Mouse (Mus musculus): ENCODE measurements around the gene Sult1a1.

- no peak for TF ChIP-seq GATA1 (IDR thresholded peaks at IDR 0.05; ENCODE audit: low read length)
- TF ChIP-seq TAL1 (IDR thresholded peaks at IDR 0.05; ENCODE audit: low read length) = no peak
These were observed 21.6 kb upstream of the Sult1a1 start for GRCm38 (mm10) chr7:126697838-126698237.

Data from erythroblast, embryonic 14.5 days (primary cell).